Mouse (Mus musculus) cerebellum, postnatal 14 days (tissue): ENCODE measurements around the gene Polr1b.

Experiments
- DNase-seq, 2 experiments: peaks; one replicate each; pipeline ENCODE4 v3.0.0; 2021; ENCODE audit warnings: mixed read lengths in 2 of 2

Gene Polr1b

DNA sequence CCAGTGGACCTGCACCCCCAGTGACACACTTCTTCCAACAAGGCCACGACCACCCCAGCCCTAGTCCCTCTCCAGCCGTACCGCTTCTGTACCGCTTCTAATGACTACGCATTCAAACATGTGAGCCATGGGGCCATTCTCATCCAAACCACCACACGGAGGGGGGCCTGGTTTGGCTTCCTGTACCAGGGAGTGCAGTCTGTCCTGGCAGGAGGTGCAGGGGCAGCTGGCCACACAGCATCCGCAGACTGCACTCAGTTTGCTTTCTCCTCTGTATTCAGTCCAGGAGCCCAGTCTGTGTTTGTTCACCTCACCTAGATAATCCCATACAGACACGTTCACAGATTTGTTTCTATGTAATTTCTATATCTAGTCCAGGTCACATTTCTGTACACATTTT, 21.2 kb downstream of the Polr1b start:
- DNase-seq: peak in 1 of 2 experiments; percentile 30

DNA sequence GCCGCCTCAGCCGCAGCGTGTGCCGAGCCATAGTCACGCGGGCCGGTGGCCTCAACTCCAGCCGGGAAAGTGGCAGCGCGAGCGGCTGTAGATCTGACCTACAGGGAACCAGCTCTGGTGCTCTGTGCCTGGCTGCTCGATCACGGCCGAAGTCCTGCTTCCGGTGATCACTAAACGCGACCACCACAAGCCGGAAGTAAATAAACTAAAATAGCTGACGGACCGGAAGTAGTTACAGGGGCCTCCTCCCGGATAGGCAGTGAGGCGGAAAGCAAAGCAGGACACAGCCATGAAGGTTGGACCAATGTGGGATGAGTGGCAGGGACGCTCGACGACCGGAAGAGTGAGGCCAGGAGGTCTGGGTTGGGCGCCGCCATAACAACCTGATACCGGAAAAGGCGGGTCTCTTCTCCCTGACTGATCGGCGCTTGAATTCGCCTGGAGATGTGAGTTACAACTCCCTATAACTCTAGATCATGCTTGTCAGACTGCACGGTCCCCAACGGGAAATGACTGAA, 28.7 kb downstream of the Polr1b start, which contains the start of gene Chchd5:
Chchd5 (plus strand) TSS at position 289 of the 518 bp plus-strand sequence.
- DNase-seq: peak; percentile 94 to 95

DNA sequence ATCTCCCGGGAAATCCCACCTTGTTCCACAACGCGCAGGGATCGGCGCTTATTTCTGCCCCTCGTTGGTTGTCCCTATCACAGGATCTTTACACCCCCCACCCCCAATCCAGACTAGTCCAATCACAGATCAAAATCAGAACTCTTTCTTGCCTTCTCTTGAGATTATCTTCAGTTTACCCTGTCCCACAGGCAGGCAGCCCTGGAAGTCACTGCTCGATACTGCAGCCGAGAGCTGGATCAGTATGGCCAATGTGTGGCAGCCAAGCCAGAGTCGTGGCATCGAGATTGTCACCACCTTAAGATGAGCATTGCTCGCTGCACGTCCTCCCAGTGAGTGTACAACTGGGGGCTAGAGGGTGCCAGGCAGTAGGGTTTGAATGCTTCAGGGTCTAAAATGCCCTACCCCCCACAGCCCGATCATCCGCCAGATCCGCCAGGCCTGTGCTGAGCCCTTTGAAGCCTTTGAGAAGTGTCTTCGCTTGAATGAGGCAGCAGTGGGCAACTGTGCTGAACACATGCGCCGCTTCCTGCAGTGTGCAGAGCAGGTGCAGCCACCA, 29.3 kb downstream of the Polr1b start:
- DNase-seq: peak in 1 of 2 experiments; percentile 54

DNA sequence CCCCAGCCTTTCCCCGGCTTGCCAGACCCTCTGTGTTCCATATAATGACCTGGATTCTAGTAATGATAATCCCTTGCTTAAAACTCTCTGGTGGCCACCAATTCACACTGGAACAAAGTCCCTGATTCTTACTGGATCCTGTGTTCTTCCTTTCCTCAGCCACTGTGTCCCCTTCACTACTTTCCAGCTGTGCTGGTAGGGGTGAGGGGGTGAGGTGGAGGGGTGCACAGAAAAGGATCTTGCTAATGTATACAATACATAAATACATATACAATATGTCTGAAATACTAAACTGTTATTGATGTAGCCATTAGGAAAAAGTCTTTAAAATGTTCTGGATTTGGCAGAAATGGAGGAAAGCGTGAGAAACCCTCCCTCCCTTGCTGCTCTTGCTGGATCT, 30.0 kb downstream of the Polr1b start:
- DNase-seq: no peak

DNA sequence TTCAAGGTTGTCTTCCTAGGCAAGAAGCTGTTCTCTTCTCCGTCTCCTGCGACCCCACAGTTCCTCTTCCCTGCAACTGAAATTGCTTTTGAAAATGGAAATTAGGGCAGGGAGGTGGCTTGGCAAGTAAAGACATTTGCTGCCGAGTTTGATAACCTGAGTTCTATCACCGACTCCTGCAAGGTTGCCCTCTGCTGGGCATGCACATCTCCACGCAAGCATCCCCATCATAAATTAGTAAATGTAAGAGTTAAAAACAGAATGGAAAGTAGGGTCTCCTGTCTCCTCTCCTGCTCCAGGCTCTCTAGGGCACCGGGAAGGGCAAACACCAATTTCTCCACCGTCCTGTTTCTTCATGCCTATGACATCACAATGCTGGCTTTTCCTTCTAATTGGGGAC, 31.4 kb downstream of the Polr1b start:
- DNase-seq: no peak

DNA sequence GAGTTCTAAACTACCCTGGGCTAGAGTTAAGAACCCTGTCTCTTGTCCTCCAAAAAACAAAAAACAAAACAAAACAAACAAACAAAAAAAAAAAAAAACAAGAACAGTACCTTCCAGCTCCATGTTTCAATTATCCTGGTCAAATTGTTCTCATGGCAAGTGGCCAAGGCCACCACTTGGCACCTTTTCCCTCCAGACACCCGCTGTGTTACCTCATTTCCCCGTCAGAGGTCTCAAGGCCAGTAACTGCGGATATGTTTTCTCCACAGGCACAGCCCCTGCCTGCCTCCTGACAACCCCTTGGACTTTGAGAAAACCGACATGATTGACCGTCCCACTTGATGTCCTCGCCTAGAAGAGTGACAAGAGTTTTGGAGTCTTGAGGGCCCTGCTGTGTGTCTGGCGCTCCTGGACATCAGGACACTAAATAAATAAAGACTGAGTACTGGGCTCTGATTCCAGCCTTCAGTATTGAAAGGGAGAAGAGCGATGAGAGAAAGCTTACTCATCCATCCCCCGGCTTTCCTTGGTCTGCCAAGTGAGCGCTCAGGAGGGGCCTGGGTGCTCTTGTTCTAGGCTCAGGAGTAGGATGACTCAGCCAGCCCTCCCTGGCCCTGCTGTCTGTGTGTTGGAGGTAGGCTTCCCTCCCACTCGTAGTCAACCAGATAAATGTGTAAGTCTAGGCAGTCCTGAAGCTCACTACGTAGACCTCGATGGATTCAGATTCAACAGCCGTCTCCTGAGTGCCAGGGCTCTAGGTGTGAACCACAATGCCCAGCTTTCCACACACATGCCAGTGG, 32.4 kb downstream of the Polr1b start:
- peak; percentile 37 to 45 for DNase-seq

DNA sequence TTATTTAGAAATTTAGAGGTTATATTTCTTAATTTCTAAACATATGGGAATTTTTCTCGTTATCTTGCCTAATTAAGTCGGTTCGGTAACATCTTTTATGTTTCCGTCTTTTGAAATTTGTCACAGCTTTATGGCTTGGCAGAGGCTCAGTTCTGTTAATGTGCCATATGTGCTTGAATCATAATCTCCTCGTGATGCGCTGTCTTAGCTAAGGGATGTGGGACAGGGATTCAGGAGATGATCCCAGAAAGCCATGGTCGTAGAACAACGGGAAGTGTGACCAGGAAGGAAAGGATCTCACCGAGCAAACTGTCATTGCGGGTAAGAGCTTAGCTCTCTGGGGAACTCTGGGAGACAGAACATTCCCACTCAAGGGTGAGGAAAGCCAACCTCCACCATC, 39.1 kb downstream of the Polr1b start:
- DNase-seq: peak; percentile 37 to 51

DNA sequence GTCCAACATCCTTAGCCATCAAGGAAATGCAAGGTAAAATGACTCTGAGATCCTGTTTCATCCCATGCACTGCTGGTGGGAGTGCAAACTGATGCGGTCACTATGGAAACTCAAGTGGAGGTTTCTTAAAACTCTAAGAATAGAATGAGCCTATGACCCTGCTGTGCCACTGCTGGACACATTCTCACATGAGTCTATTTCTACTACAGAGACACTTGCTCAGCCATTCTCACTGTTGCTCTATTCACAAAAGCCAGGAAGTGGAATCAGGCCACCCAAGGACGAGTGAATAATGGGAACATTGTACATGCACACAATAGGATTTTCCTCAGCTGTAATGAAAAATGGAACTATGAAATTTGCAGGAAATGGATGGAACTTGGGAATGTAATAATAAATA, 48.0 kb downstream of the Polr1b start:
- no peak for DNase-seq

DNA sequence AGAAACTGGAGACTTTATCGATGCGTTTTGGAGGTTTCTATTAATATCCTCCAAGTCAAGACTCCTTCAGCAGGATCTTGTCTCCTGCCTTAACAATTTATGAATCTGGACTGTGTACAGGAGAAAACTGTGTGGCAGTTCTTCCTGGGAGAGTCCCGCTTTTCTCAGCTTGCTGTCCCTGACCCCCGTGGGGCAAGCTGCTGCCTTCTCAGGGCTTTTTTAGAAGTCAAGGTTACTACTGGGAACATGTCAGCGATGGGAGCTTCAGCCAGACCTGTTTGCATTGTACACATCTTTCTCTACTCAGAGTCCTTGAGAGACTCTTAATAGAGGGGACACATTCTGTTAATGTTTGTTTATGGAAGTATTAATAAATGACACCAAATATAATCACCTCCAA, 49.6 kb downstream of the Polr1b start:
- DNase-seq: no peak

DNA sequence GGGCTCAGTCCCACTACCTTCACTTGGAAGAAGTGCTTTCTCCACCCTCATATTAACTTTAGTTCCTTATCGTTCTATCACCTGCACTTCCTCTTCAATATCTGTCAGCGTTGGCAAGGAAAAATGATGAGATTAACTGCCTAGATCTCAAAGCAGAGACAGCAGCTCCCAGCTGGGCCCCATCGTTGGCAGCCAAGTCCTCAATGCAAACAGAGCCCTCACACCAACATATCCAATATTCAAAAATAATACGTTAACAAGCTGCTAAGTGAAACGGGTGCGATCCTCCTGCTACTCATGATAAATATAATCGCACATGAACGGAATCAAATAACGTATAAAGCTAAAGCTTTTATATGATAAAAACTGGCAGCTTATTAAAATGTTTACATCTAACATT, 50.3 kb downstream of the Polr1b start:
- DNase-seq: no peak

DNA sequence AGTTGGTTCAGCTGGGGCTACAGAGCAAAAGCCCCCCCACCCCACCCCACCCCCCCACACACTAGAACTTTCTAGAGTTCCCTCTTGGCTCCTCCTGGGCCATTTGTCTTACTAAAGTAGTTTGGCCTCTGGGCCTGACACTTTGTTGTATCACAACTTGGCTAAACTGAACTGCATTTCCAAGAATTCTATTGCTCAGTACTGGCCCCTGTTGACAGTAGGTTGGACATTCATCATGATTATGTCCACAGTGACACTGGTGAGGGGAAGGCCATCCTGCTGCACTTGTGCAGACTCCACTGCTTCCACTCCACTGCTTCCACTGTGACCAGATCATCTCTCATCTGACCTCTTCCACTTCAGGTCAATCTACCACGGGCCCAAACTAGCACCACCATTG, 52.0 kb downstream of the Polr1b start:
- no peak for DNase-seq

DNA sequence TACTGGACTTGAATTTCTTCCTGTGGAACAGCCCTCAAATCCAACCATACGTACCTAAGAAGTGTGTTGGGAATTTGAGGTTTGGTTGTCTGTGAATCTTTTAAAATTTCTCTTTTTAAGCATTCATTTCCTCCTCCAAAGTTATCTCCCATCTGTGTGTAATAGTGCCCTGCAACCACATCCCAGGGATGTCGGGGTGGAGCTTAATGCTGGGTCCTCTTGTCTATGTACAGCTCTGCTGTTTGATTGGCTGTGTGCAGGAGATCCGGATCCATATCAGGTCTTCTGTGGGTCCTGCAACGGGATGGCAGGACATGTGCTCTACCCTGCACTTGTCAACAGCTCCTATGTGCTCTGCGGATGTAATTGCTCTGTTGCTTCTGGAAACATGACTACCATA, 64.0 kb downstream of the Polr1b start:
- no peak for DNase-seq

DNA sequence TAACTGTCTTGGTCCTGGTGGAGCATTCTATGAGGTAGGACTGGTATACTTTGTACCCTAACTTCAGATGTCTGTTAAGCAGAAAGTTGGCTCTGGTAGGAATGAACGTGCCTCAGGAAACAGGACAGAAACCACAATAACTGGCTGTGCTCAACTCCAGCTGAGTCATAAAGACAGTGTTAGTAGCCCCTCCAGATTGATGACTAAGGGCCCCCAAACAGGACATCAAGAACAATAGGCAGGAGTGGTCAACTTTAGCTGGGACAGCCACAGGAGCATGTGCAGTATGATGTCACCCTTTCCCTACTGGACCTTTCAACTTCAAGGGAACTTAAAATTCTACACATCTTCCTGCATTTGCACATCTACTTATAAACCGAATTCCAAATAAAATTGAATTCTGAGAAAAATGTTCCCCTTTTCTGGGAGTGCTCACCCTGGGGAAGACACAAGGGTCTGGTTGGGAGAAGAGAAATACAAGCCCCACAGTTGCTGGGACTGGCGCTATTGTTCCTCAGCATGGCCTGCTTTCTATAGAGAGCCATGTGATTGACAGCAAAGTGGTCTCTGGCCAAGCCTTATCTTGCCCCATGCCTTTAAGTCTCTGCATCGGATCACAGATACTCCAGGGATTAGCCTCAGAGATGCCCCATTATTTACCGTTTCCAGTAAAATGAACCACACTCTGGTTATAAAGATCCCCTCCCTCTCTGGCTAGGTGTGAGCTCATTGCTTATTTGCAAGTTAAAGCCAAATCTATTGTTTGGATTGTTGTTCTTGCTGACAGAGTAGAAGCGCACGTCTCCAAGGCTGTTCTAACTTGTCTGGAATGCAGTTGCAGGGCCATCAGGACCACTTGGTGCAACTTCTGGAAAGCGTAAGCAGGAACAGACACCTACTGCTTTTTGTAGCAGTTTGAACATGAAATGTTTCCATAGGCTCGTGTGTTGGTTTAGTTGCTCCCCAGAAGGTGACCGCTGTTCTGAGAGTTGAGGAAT, 66.0 kb downstream of the Polr1b start:
- DNase-seq: no peak

DNA sequence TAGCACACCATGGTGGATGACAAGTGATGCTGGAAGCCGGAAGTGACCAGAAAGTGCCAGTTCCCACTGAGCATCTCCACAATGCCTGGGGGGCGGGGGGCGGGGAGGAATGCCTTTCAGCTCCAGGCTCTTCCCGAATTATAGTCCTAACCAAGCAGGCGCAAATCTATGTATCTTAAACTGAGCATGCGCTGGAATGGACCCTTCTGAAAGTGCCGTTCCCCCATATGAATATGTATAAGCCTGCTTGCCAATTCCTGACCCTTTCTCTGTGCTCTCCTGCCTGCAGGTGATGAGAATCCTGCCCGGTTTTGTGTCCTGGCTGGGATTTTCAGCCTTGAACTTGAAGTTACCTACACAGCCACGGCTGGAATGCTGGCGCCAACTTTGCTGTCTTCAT, 72.6 kb downstream of the Polr1b start:
- no peak for DNase-seq

DNA sequence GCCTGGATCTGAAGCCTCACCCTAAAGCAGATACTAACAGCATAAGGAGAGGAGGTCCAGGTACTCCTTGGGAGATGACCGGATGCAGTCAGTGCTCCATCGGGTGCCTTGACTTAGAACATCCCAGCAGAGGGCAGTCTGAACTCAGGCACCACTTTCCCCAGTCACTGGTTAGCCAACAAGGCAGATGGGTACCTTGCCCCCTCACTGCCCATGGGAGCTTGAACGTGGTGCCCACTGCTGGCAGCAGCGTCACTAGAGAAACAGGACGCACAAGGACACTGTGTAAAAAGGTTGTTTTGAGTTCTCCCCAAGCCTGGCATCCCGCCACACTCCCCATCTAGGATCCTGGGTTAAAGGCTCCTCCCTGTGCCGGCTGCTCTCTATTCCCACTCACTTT, 73.7 kb downstream of the Polr1b start:
- peak; percentile 84 to 85 for DNase-seq

DNA sequence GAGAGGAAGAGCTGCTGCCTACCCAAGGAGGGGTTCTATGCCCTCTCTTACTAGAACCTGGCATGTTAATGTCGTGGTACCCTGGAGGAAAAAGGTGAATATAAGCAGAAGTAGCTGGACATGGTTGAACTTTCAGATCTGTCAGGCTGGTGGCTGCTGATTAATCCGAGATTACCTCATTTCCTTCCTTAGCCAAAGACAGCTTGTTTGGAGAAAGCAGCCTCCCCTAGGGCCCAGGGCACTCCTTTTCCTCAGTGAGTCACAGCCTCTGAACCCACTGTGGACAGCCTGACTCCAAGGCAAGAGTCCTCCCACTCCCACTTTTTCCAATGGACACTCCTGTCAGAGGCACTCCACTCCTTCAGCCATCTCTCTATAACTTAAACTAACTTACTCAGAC, 74.8 kb downstream of the Polr1b start:
- DNase-seq: no peak
